Mouse (Mus musculus): ENCODE results near the gene Vangl2. TPM values are rescaled to one million over a fixed set of nuclear protein-coding genes. Genes with fewer than 3 reads are reported as not detected.

Gene Vangl2
- total and polyA plus RNA-seq, 2 experiments: 0.28 to 0.49 TPM

DNA sequence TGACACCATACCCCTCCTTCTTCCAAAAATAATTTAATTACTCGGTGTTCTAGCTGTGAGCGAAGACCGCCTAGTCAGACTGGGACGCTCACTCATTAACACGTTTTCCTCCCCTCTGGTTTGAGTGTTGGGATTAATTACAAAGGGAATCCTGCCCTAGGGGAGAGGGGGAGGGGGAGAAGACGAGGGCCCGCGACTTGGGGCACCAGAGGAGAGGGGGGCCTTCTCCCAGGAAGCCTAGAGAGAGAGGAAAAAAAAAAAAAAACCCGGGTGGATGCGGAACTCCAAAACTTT, 488 bp downstream of the Vangl2 start:
- Histone ChIP-seq H3K36me3 (ENCODE audit: control insufficient read depth, insufficient read depth, low read length) (no peaks in the 10 kb centered on the region), H3K4me1 (ENCODE audit: control insufficient read depth, insufficient read depth, low read length) (no peaks in the 10 kb centered on the region), H3K9ac (ENCODE audit: low read depth, low read length) (no peak overlapping the region), H3K4me3 (ENCODE audit: insufficient read depth, low read depth, low read length) (no peak overlapping the region), H3K27ac (replicated peaks; ENCODE audit: insufficient read depth, low read depth, low read length) (no peak overlapping the region), H3K27me3 (ENCODE audit: control insufficient read depth, insufficient read depth, low read length) (no peaks in the 10 kb centered on the region), H3K79me2 (ENCODE audit: control insufficient read depth, insufficient read depth, low read length) (no peaks in the 10 kb centered on the region)
- TF ChIP-seq POLR2A (IDR thresholded peaks at IDR 0.05; ENCODE audit: extremely low read depth, insufficient read depth, low read length): no peak
- TF ChIP-seq CTCF (IDR thresholded peaks at IDR 0.05; ENCODE audit: low read depth, low read length): no peak
- no peak for DNase-seq (ENCODE audit: extremely low read depth, low read depth, low spot score)
- 67% methylated on average over 10 of the region's 10 CpGs for WGBS

DNA sequence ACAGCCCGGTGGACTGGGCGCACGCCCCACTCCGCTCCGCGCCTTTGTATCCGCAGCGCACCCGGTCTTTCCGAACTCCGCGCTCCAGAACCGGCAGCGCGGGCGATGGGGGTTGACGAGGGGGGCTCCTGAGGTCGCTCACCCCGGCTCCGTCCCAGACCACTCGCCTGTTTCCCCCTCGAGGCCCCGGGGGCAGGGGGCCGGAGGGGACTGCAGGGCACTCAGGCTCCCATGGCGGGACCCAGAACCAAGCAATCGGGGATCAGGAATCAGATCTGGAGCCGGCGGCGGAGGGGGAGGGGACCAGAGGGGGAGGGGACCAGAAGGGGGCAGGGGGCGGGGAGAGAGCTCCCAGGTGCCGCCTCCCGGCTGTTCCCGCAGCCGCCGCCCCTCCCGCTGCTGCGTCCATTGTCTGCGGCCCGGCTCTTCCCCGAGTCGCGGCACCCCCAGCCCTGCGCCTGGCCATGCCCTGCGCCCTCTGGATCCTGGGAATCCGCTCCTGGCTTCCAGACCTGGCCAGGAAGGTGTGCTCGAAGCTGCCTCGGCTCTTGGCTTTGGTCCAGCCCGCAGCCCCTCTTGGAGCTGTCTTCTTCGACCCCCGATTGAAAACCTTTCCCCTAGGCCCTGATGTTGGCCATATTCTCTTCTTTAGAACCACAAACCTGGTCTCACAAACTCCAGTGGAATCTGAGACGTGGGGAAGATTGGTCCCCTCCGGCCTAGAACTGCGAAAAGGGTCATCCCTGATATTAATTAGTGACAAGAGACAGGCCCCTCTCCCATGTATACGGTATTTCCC, 1.0 kb downstream of the Vangl2 start:
- peak overlapping the region; percentile 70 for H3K4me3 ChIP-seq (ENCODE audit: insufficient read depth, low read depth, low read length)
- H3K27me3 ChIP-seq (ENCODE audit: control insufficient read depth, insufficient read depth, low read length): no peaks in the 10 kb centered on the region
- WGBS: 5% methylated on average over 51 of the region's 54 CpGs
- DNase-seq (ENCODE audit: extremely low read depth, low read depth, low spot score): no peak
- no peaks in the 10 kb centered on the region for H3K36me3 ChIP-seq (ENCODE audit: control insufficient read depth, insufficient read depth, low read length)
- no peaks in the 10 kb centered on the region for H3K4me1 ChIP-seq (ENCODE audit: control insufficient read depth, insufficient read depth, low read length)
- TF ChIP-seq CTCF (IDR thresholded peaks at IDR 0.05; ENCODE audit: low read depth, low read length) (no peak), POLR2A (IDR thresholded peaks at IDR 0.05; ENCODE audit: extremely low read depth, insufficient read depth, low read length) (no peak)
- no peak overlapping the region for H3K27ac ChIP-seq (replicated peaks; ENCODE audit: insufficient read depth, low read depth, low read length)
- peak overlapping the region; percentile 69 for H3K9ac ChIP-seq (ENCODE audit: low read depth, low read length)
- H3K79me2 ChIP-seq (ENCODE audit: control insufficient read depth, insufficient read depth, low read length): no peaks in the 10 kb centered on the region

DNA sequence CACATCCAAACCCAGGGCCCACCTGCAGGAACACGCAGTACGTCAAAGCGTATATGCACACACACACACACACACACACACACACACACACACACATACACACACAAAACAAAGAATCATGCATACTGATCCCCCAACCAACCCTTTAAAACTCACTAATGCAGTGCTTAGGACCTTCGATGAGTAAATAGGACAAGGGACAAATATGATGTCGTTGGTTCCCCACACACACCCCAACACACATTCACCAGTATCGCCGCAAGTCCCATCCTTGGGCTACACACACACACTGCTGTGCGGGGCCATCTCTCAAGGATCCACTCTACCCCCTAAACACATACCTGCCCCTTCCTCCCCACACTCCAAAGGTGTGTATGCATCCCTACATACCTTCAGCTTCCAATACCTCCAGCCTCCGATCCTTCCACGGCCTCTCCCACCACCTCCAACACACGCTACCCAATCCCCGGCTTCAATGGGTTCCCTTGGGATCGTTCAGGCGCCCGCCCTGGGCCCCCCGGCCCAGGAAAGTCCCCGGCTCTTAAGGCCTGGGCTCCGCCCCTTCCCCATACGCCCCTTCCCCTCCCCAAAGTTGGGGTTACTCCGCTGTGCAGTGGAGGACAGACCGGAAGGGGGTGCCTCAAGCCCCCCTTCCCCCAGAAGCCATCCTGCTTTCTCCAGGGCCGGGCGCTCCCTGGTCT, 1.9 kb downstream of the Vangl2 start:
- 16% methylated on average over 23 of the region's 23 CpGs for WGBS
- Histone ChIP-seq H3K4me1 (ENCODE audit: control insufficient read depth, insufficient read depth, low read length) (no peaks in the 10 kb centered on the region), H3K79me2 (ENCODE audit: control insufficient read depth, insufficient read depth, low read length) (no peaks in the 10 kb centered on the region), H3K27me3 (ENCODE audit: control insufficient read depth, insufficient read depth, low read length) (no peaks in the 10 kb centered on the region), H3K9ac (ENCODE audit: low read depth, low read length) (peak overlapping the region; percentile 61; the same call in 1 of the 2 replicates), H3K36me3 (ENCODE audit: control insufficient read depth, insufficient read depth, low read length) (no peaks in the 10 kb centered on the region), H3K27ac (replicated peaks; ENCODE audit: insufficient read depth, low read depth, low read length) (no peak overlapping the region), H3K4me3 (ENCODE audit: insufficient read depth, low read depth, low read length) (peak overlapping the region; percentile 70)
- TF ChIP-seq POLR2A (IDR thresholded peaks at IDR 0.05; ENCODE audit: extremely low read depth, insufficient read depth, low read length) (no peak), CTCF (IDR thresholded peaks at IDR 0.05; ENCODE audit: low read depth, low read length) (no peak)
- no peak for DNase-seq (ENCODE audit: extremely low read depth, low read depth, low spot score)

DNA sequence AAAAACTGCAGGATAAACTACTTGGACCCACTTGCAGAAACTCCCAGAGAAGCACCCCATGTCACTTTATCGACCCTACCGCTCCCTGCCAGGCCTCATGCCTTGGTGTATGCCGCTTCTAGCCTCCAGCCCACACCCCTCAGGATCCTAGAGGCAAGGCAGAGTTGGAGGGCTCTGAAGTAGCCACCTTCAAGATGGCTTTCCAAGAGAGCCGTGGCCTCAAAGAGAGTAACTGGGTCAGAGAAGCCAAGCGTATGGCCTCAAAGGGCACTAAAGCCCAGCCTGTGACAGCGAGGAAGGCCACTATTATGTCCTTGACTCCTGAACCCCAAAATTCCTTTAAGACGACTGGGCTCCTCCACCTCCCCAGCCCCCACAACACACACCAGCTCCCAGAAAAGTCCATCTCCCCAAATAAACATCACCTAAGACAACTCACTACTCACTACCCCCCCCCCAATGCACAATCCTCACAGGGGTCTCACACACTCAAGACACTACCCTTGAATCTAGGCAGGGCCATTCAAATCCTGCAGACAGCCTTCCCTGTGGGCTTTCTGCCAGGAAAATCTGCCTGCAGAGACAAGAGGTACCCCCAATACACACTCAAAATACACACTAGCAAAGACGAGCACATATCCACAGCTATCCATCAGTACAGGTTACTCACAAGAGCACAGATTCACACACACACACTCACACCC, 2.9 kb downstream of the Vangl2 start:
- no peak overlapping the region for H3K9ac ChIP-seq (ENCODE audit: low read depth, low read length)
- H3K79me2 ChIP-seq (ENCODE audit: control insufficient read depth, insufficient read depth, low read length): no peaks in the 10 kb centered on the region
- no peak overlapping the region for H3K27ac ChIP-seq (replicated peaks; ENCODE audit: insufficient read depth, low read depth, low read length)
- no peak for TF ChIP-seq CTCF (IDR thresholded peaks at IDR 0.05; ENCODE audit: low read depth, low read length)
- no peak for TF ChIP-seq POLR2A (IDR thresholded peaks at IDR 0.05; ENCODE audit: extremely low read depth, insufficient read depth, low read length)
- no peak for DNase-seq (ENCODE audit: extremely low read depth, low read depth, low spot score)
- H3K4me3 ChIP-seq (ENCODE audit: insufficient read depth, low read depth, low read length): no peak overlapping the region
- H3K4me1 ChIP-seq (ENCODE audit: control insufficient read depth, insufficient read depth, low read length): no peaks in the 10 kb centered on the region
- no peaks in the 10 kb centered on the region for H3K27me3 ChIP-seq (ENCODE audit: control insufficient read depth, insufficient read depth, low read length)
- H3K36me3 ChIP-seq (ENCODE audit: control insufficient read depth, insufficient read depth, low read length): no peaks in the 10 kb centered on the region
- 86% methylated on average over 8 of the region's 8 CpGs for WGBS

DNA sequence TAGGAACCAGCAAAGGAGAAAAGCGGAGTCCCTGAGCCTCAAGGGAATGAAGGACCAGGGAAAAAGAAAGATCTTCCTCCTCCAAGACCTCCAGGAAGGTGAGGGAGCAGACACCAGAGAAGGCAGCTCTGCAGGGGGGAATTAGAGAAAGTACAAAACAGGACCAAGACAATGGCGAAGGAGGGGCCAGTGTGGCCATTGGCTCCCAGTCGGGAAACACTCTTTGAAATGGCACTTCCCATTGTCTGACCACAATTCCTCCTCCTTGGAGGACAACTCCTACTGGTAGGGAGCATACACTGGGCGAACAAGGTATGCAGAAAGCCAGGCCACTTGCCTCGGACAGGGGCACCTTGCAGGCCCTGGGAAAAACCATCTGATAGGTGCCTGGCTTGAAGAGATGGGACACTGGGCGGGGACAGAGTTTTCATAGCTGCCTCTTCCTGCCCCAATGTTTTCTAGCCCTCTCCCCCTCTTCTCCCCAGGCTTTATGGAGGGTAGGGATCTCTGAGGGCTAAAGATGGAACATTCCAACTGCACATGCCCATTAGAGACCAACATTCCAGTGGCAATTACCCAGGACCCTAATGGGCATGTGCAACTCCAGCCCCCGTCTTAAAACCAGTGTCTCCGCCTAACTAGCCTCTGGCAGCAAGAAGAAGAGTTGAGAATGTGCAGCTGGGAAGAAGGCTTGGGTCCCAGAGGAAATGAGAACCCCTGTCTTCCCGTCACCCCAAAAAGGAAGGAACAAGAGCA, 3.9 kb downstream of the Vangl2 start:
- Histone ChIP-seq H3K79me2 (ENCODE audit: control insufficient read depth, insufficient read depth, low read length) (no peaks in the 10 kb centered on the region), H3K27me3 (ENCODE audit: control insufficient read depth, insufficient read depth, low read length) (no peaks in the 10 kb centered on the region)
- WGBS: 85% methylated on average over 9 of the region's 9 CpGs

More for the DNA sequence above, 3.9 kb downstream of the Vangl2 start:
- no peak overlapping the region for H3K4me3 ChIP-seq (ENCODE audit: insufficient read depth, low read depth, low read length)
- H3K36me3 ChIP-seq (ENCODE audit: control insufficient read depth, insufficient read depth, low read length): no peaks in the 10 kb centered on the region
- H3K4me1 ChIP-seq (ENCODE audit: control insufficient read depth, insufficient read depth, low read length): no peaks in the 10 kb centered on the region
- TF ChIP-seq POLR2A (IDR thresholded peaks at IDR 0.05; ENCODE audit: extremely low read depth, insufficient read depth, low read length) (no peak), CTCF (IDR thresholded peaks at IDR 0.05; ENCODE audit: low read depth, low read length) (no peak)
- no peak overlapping the region for H3K27ac ChIP-seq (replicated peaks; ENCODE audit: insufficient read depth, low read depth, low read length)
- no peak for DNase-seq (ENCODE audit: extremely low read depth, low read depth, low spot score)
- H3K9ac ChIP-seq (ENCODE audit: low read depth, low read length): no peak overlapping the region

Data from liver, adult 2 months (tissue).